Mouse (Mus musculus) natural killer cell, adult 2 months (primary cell): ENCODE measurements around the gene Ddx55.

Experiments
- DNase-seq, 2 experiments: peaks; one replicate each; pipeline ENCODE4 v3.0.0; 2022; ENCODE audit warnings: low spot score in 2 of 2

Gene Ddx55

GRCm38 (mm10) chr5:124610965-124611364, 58.3 kb downstream of the Ddx55 start:
- no peak for DNase-seq

- peak in 1 of 2 experiments; percentile 14 for DNase-seq
Measured at GRCm38 (mm10) chr5:124614709-124615108, 62.0 kb downstream of the Ddx55 start.

- no peak for DNase-seq
Measured at GRCm38 (mm10) chr5:124618711-124619110, 66.0 kb downstream of the Ddx55 start.
